Mouse (Mus musculus): ENCODE results near the gene Rps21. TPM values are rescaled to one million over a fixed set of nuclear protein-coding genes. Genes with fewer than 3 reads are reported as not detected.

Gene Rps21
- polyA plus RNA-seq, 1 experiment from 2014 or later = 468 TPM

Small RNAs within 50 kb of the gene (microRNA-seq; reads per million reads assigned to microRNA genes)
- gene Mir3091 (ENCODE audit: insufficient number of aligned reads) = not detected

Other genes starting within 250 kb of the Rps21 start
- 7.5 and 8.9 TPM in 2 replicates for gene Lsm14b, start 232.4 kb upstream of the Rps21 start, polyA plus RNA-seq (2014; fragmentation: Nextera tagmentation; extraction: Ambion mirVana)
- 681 and 714 TPM in 2 replicates for gene Psma7, start 214.9 kb upstream of the Rps21 start, polyA plus RNA-seq (2014; fragmentation: Nextera tagmentation; extraction: Ambion mirVana)
- 16.8 and 17.8 TPM in 2 replicates for gene Ss18l1, start 214.9 kb upstream of the Rps21 start, polyA plus RNA-seq (2014; fragmentation: Nextera tagmentation; extraction: Ambion mirVana)
- 32.3 and 34.8 TPM in 2 replicates for gene Mtg2, start 186.8 kb upstream of the Rps21 start, polyA plus RNA-seq (2014; fragmentation: Nextera tagmentation; extraction: Ambion mirVana)
- gene Hrh3, start 152.9 kb upstream of the Rps21 start, polyA plus RNA-seq (2014; fragmentation: Nextera tagmentation; extraction: Ambion mirVana) = 0.95 and 1.1 TPM in 2 replicates
- gene Osbpl2, start 138.1 kb upstream of the Rps21 start, polyA plus RNA-seq (2014; fragmentation: Nextera tagmentation; extraction: Ambion mirVana) = 40.9 and 43.8 TPM in 2 replicates
- 200 and 207 TPM in 2 replicates for gene Adrm1, start 85.9 kb upstream of the Rps21 start, polyA plus RNA-seq (2014; fragmentation: Nextera tagmentation; extraction: Ambion mirVana)
- gene Lama5, start 31.5 kb upstream of the Rps21 start, polyA plus RNA-seq (2014; fragmentation: Nextera tagmentation; extraction: Ambion mirVana) = 5.9 and 7.8 TPM in 2 replicates
- 16.8 and 18.7 TPM in 2 replicates for gene Cables2, start 16.1 kb downstream of the Rps21 start, polyA plus RNA-seq (2014; fragmentation: Nextera tagmentation; extraction: Ambion mirVana)
- 0.08 TPM in 1 of 2 replicates, not detected in the other for gene Rbbp8nl, start 32.5 kb downstream of the Rps21 start, polyA plus RNA-seq (2014; fragmentation: Nextera tagmentation; extraction: Ambion mirVana)
- gene Gata5, start 77.3 kb downstream of the Rps21 start, polyA plus RNA-seq (2014; fragmentation: Nextera tagmentation; extraction: Ambion mirVana) = 0.05 TPM in 1 of 2 replicates, not detected in the other
- 4.7 and 6.1 TPM in 2 replicates for gene Slco4a1, start 198.9 kb downstream of the Rps21 start, polyA plus RNA-seq (2014; fragmentation: Nextera tagmentation; extraction: Ambion mirVana)
- 0.15 and 0.21 TPM in 2 replicates for gene Ntsr1, start 242.6 kb downstream of the Rps21 start, polyA plus RNA-seq (2014; fragmentation: Nextera tagmentation; extraction: Ambion mirVana)

Data from forebrain, embryonic 11.5 days (tissue).